Mouse (Mus musculus) liver, embryonic 13.5 days (tissue): ENCODE results near the gene Ppt2. TPM values are rescaled to one million over a fixed set of nuclear protein-coding genes. Genes with fewer than 3 reads are reported as not detected.

ENCODE experiments used
- ATAC-seq: fragments of 200-750 bp; cut with Nextera tagmentation; 2 replicates; pipeline ENCODE4 v1.8.0; 2017; ENCODE audit warnings: low read depth, mild to moderate bottlenecking, moderate number of reproducible peaks, moderate library complexity
- DNase-seq: peaks from one replicate; pipeline ENCODE4 v3.0.0; 2022
- H3K27ac ChIP-seq: fragments of 300-500 bp; sonication (generic); 2 replicates; pipeline ENCODE4 v1.5.1; 2015; ENCODE audit warnings: moderate library complexity, mild to moderate bottlenecking, inconsistent platforms
- H3K27me3 ChIP-seq: fragments of 300-500 bp; sonication (generic); 2 replicates; pipeline ENCODE4 v1.6.1; 2015; ENCODE audit warnings: mild to moderate bottlenecking, inconsistent platforms
- H3K36me3 ChIP-seq: fragments of 300-500 bp; sonication (generic); 2 replicates; pipeline ENCODE4 v1.6.1; 2015; ENCODE audit warnings: mild to moderate bottlenecking, inconsistent platforms
- H3K4me1 ChIP-seq: fragments of 300-500 bp; sonication (generic); replicated peaks from 2 replicates; pipeline ENCODE4 v1.6.1; 2015; ENCODE audit warnings: inconsistent platforms
- H3K4me2 ChIP-seq: fragments of 300-500 bp; sonication (generic); 2 replicates; pipeline ENCODE4 v1.6.1; 2015; ENCODE audit warnings: inconsistent platforms, mild to moderate bottlenecking, moderate library complexity
- H3K4me3 ChIP-seq: fragments of 300-500 bp; sonication (generic); replicated peaks from 2 replicates; pipeline ENCODE4 v1.5.1; 2015; ENCODE audit warnings: mild to moderate bottlenecking, inconsistent platforms
- H3K9ac ChIP-seq: fragments of 300-500 bp; sonication (generic); 2 replicates; pipeline ENCODE4 v1.6.1; 2015; ENCODE audit warnings: mild to moderate bottlenecking, inconsistent platforms
- H3K9me3 ChIP-seq: fragments of 300-500 bp; sonication (generic); replicated peaks from 2 replicates; pipeline ENCODE4 v1.6.1; 2016; ENCODE audit warnings: inconsistent platforms
- WGBS: fragments of 180-500 bp; shearing (Covaris S2); methylation state at CpG from one replicate; pipeline ENCODE4 v1.1.7; 2015; ENCODE audit not compliant: insufficient replicate concordance; 5-methylcytosine and 5-hydroxymethylcytosine counted together
- polyA plus RNA-seq: library from polyadenylated mRNA; unstranded; fragments of >200 nt; fragmentation: Nextera tagmentation; extraction: Ambion mirVana; gene quantifications from 2 replicates; pipeline ENCODE4 v1.2.1, GENCODE M21; 2015

The Ppt2 gene
- polyA plus RNA-seq, 1 experiment from 2014 or later: 10.4 TPM

- H3K4me1 ChIP-seq: peaks cover 41% of the 10 kb centered on the region
- H3K4me3 ChIP-seq: no peak overlapping the region
- H3K9ac ChIP-seq: no peak overlapping the region
- DNase-seq: no peak
- no peak overlapping the region for H3K4me2 ChIP-seq
- no peaks in the 10 kb centered on the region for H3K9me3 ChIP-seq
- no peak for ATAC-seq
- WGBS: 71% methylated on average over 9 of the region's 9 CpGs
- H3K27ac ChIP-seq: no peak overlapping the region
- H3K36me3 ChIP-seq: peaks cover 22% of the 10 kb centered on the region
- H3K27me3 ChIP-seq: peaks cover 8% of the 10 kb centered on the region
Measured at GRCm38 (mm10) chr17:34623161-34623560, 5.1 kb downstream of the Ppt2 start.

GRCm38 (mm10) chr17:34621006-34621405 is 7.3 kb downstream of the Ppt2 start:
- no peak overlapping the region for H3K27ac ChIP-seq
- WGBS: 80% methylated on average over 8 of the region's 8 CpGs
- peaks cover 32% of the 10 kb centered on the region for H3K36me3 ChIP-seq
- no peak overlapping the region for H3K4me2 ChIP-seq
- no peak for DNase-seq
- H3K9me3 ChIP-seq: no peaks in the 10 kb centered on the region
- peaks cover 31% of the 10 kb centered on the region for H3K4me1 ChIP-seq
- H3K9ac ChIP-seq: no peak overlapping the region
- ATAC-seq: no peak
- no peak overlapping the region for H3K4me3 ChIP-seq
- H3K27me3 ChIP-seq: no peaks in the 10 kb centered on the region

- 5% methylated on average over 6 of the region's 6 CpGs for WGBS
- peak; percentile 67 for DNase-seq
- Histone ChIP-seq H3K27me3 (no peaks in the 10 kb centered on the region), H3K4me2 (no peak overlapping the region), H3K4me3 (no peak overlapping the region), H3K4me1 (peaks cover 30% of the 10 kb centered on the region), H3K9me3 (no peaks in the 10 kb centered on the region), H3K27ac (no peak overlapping the region), H3K9ac (no peak overlapping the region), H3K36me3 (peaks cover 39% of the 10 kb centered on the region)
- peak; percentile 60 for ATAC-seq
Measured at GRCm38 (mm10) chr17:34618999-34619398, 9.3 kb downstream of the Ppt2 start.

GRCm38 (mm10) chr17:34615871-34616270 is 12.4 kb downstream of the Ppt2 start, which contains the start of gene Egfl8:
Gene Egfl8, minus strand, starts transcription at chr17:34615971.
- Histone ChIP-seq H3K9me3 (no peaks in the 10 kb centered on the region), H3K27me3 (no peaks in the 10 kb centered on the region), H3K4me3 (no peak within 1 kb of the TSS), H3K9ac (no peak within 1 kb of the TSS), H3K4me1 (peaks cover 39% of the 10 kb centered on the region), H3K4me2 (no peak within 1 kb of the TSS), H3K36me3 (peaks cover 54% of the 10 kb centered on the region), H3K27ac (no peak within 1 kb of the TSS)
- ATAC-seq (no peak), DNase-seq (no peak)
- 72% methylated on average over 6 of the region's 6 CpGs for WGBS

GRCm38 (mm10) chr17:34613830-34614229 is 14.5 kb downstream of the Ppt2 start:
- peak overlapping the region; percentile 33; the same call in 1 of the 2 replicates for H3K9ac ChIP-seq
- no peak overlapping the region for H3K4me3 ChIP-seq
- no peaks in the 10 kb centered on the region for H3K9me3 ChIP-seq
- ATAC-seq (no peak), DNase-seq (no peak)
- peak overlapping the region; percentile 82 for H3K27ac ChIP-seq
- 78% methylated on average over 10 of the region's 10 CpGs for WGBS
- no peaks in the 10 kb centered on the region for H3K27me3 ChIP-seq
- peaks cover 42% of the 10 kb centered on the region for H3K4me1 ChIP-seq
- H3K36me3 ChIP-seq: peaks cover 62% of the 10 kb centered on the region
- H3K4me2 ChIP-seq: 0 out of 2 replicates have a peak overlapping the region, but pooled peaks have one; percentile 6

GRCm38 (mm10) chr17:34613054-34613645 is 15.2 kb downstream of the Ppt2 start:
- no peak overlapping the region for H3K4me3 ChIP-seq
- H3K4me2 ChIP-seq: 0 out of 2 replicates have a peak overlapping the region, but pooled peaks have one; percentile 19
- DNase-seq (no peak), ATAC-seq (peak; percentile 68)
- peak overlapping the region; percentile 82 for H3K27ac ChIP-seq
- H3K9ac ChIP-seq: peak overlapping the region; percentile 33; the same call in 1 of the 2 replicates
- no peaks in the 10 kb centered on the region for H3K27me3 ChIP-seq
- H3K9me3 ChIP-seq: no peaks in the 10 kb centered on the region
- peaks cover 49% of the 10 kb centered on the region for H3K4me1 ChIP-seq
- WGBS: 38% methylated on average over 11 of the region's 11 CpGs
- H3K36me3 ChIP-seq: peaks cover 62% of the 10 kb centered on the region

GRCm38 (mm10) chr17:34611050-34611449 is 17.3 kb downstream of the Ppt2 start:
- Histone ChIP-seq H3K36me3 (peaks cover 59% of the 10 kb centered on the region), H3K27me3 (no peaks in the 10 kb centered on the region), H3K4me3 (no peak overlapping the region), H3K9me3 (no peaks in the 10 kb centered on the region), H3K4me2 (no peak overlapping the region), H3K9ac (no peak overlapping the region), H3K4me1 (peaks cover 65% of the 10 kb centered on the region), H3K27ac (no peak overlapping the region)
- 79% methylated on average over 8 of the region's 8 CpGs for WGBS
- no peak for ATAC-seq
- DNase-seq: no peak

GRCm38 (mm10) chr17:34607997-34608396 is 20.3 kb downstream of the Ppt2 start:
- ATAC-seq (no peak), DNase-seq (no peak)
- Histone ChIP-seq H3K4me3 (no peak overlapping the region), H3K27me3 (no peaks in the 10 kb centered on the region), H3K4me1 (peaks cover 59% of the 10 kb centered on the region), H3K9ac (peak overlapping the region; percentile 14; the same call in 1 of the 2 replicates), H3K27ac (peak overlapping the region; percentile 13; the same call in 1 of the 2 replicates), H3K4me2 (no peak overlapping the region), H3K36me3 (peaks cover 37% of the 10 kb centered on the region), H3K9me3 (no peaks in the 10 kb centered on the region)
- 77% methylated on average over 7 of the region's 7 CpGs for WGBS

- DNase-seq: no peak
- H3K4me3 ChIP-seq: peak overlapping the region; percentile 95
- H3K27me3 ChIP-seq: no peaks in the 10 kb centered on the region
- H3K4me1 ChIP-seq: peaks cover 61% of the 10 kb centered on the region
- no peak for ATAC-seq
- peaks cover 28% of the 10 kb centered on the region for H3K36me3 ChIP-seq
- 15% methylated on average over 32 of the region's 32 CpGs for WGBS
- no peaks in the 10 kb centered on the region for H3K9me3 ChIP-seq
- H3K4me2 ChIP-seq: peak overlapping the region; percentile 93
- peak overlapping the region; percentile 97 for H3K9ac ChIP-seq
- peak overlapping the region; percentile 89 for H3K27ac ChIP-seq
Measured at GRCm38 (mm10) chr17:34606186-34607039, 21.9 kb downstream of the Ppt2 start.

- Histone ChIP-seq H3K4me2 (peak overlapping the region; percentile 93), H3K4me1 (peaks cover 61% of the 10 kb centered on the region), H3K4me3 (peak overlapping the region; percentile 95), H3K9ac (peak overlapping the region; percentile 97), H3K36me3 (peaks cover 28% of the 10 kb centered on the region), H3K27me3 (no peaks in the 10 kb centered on the region), H3K9me3 (no peaks in the 10 kb centered on the region), H3K27ac (peak overlapping the region; percentile 89)
- 0% methylated on average over 29 of the region's 30 CpGs for WGBS
- ATAC-seq (peak; percentile 41), DNase-seq (peak; percentile 94)
Measured at GRCm38 (mm10) chr17:34605609-34606008, 22.7 kb downstream of the Ppt2 start.

GRCm38 (mm10) chr17:34604511-34605237 is 23.6 kb downstream of the Ppt2 start:
- DNase-seq (no peak), ATAC-seq (no peak)
- Histone ChIP-seq H3K9ac (peak overlapping the region; percentile 97), H3K9me3 (no peaks in the 10 kb centered on the region), H3K36me3 (peaks cover 32% of the 10 kb centered on the region), H3K27me3 (no peaks in the 10 kb centered on the region), H3K4me3 (peak overlapping the region; percentile 95), H3K4me1 (peaks cover 63% of the 10 kb centered on the region), H3K27ac (peak overlapping the region; percentile 89), H3K4me2 (peak overlapping the region; percentile 93)
- whole genome bisulfite sequencing: 13% methylated on average over 24 of the region's 24 CpGs
